Mouse (Mus musculus): ENCODE results near the gene Ccdc149.

DNA sequence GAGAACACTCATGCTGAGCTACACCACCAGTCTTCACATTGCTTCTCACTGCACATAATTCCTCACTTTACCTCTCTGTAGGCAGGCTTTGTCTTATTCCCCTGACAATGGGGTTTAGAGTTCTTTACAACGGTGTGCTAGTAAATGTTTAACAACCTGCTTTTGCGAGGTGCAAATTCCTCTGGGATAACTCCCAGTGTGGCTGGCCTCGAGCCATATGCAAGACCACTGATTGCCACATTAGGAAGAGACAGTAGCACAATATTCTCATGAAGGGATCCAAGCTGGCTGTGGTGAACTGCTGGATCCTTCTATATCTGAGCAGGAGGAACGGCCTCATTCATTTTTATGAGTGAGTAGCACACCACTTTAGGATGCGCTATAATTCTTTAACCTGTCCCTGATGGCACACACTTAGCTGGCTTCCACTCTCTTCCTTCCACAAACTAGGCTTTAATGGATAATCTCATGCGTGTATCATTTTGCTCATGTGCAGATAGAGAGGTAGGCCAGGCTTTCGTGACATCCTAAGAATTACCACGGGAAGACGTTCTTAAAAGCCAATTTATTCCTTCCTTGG, 114.1 kb downstream of the Ccdc149 start:
- TF ChIP-seq EP300 (IDR thresholded peaks at IDR 0.05) (no peak), CTCF (IDR thresholded peaks at IDR 0.05) (no peak)
